Mouse (Mus musculus) cortical plate, adult 2 months (tissue): ENCODE measurements around the gene Tead1.

Experiments used
- CTCF ChIP-seq: fragments of 200-500 bp; IDR thresholded peaks from 2 replicates; pipeline ENCODE4 v1.5.1; 2011; ENCODE audit warnings: mild to moderate bottlenecking, control low read depth, low read length; ENCODE audit not compliant: insufficient read depth; ENCODE audit errors: extremely low read depth
- POLR2A ChIP-seq: fragments of 200-500 bp; IDR thresholded peaks from 2 replicates; pipeline ENCODE4 v1.6.1; 2011; ENCODE audit warnings: mild to moderate bottlenecking, low read length, control low read depth; ENCODE audit not compliant: insufficient read depth; ENCODE audit errors: extremely low read depth

GRCm38 (mm10) chr7:112823621-112824020, 144.5 kb downstream of the Tead1 start:
- TF ChIP-seq POLR2A (no peak), CTCF (no peak)
